In genomic region chr3:129698882-129699281, GRCm38 (mm10) we compare ENCODE assay signal across 18 mouse cellular contexts. TPM values are rescaled to one million over a fixed set of nuclear protein-coding genes. Genes with fewer than 3 reads are reported as not detected.
DNase-seq lines count a peak whose midpoint lies in the region; ATAC-seq and TF ChIP-seq lines count a peak whose summit lies in the region.
"Had no signal": no experiment of that assay in that cellular context is flagged by ENCODE, and none has a peak within 500 bp of the region (broad histone marks: within the 10 kb centered on the region; RNA-seq: fewer than 3 reads in every experiment).

No protein-coding gene starts in this region.

- no peaks in the 10 kb centered on the region for H3K36me3 ChIP-seq in kidney, embryonic 14.5 days (ENCODE audit: control insufficient read depth, insufficient read depth, low read length)
- peaks cover 5% of the 10 kb centered on the region; the same call in 1 of the 2 replicates for H3K36me3 ChIP-seq in kidney, adult 2 months (ENCODE audit: control insufficient read depth, insufficient read depth, low read length)
- H3K36me3 ChIP-seq in embryonic facial prominence, embryonic 14.5 days (ENCODE audit: control insufficient read depth, insufficient read depth, low read length): no peaks in the 10 kb centered on the region
- H3K36me3 ChIP-seq: forebrain, embryonic 15.5 days had no signal

- no peak for TF ChIP-seq POLR2A in kidney, adult 2 months (IDR thresholded peaks at IDR 0.05; ENCODE audit: low read depth, low read length)

- no peak overlapping the region for H3K4me3 ChIP-seq in kidney, embryonic 14.5 days (ENCODE audit: low read length)
- no peak overlapping the region for H3K4me3 ChIP-seq in kidney, adult 2 months (ENCODE audit: insufficient read depth, low read depth, low read length)
- no peak overlapping the region for H3K4me3 ChIP-seq in embryonic facial prominence, embryonic 14.5 days (ENCODE audit: low read depth, low read length)
- H3K4me3 ChIP-seq: forebrain, embryonic 15.5 days; heart, adult 2 months; hindbrain, embryonic 10.5 days had no signal

- no peak overlapping the region; the same call in 1 of the 2 replicates for H3K27ac ChIP-seq in kidney, embryonic 14.5 days (ENCODE audit: low read depth, low read length)
- H3K27ac ChIP-seq in kidney, adult 2 months (ENCODE audit: insufficient read depth, low read depth, low read length): no peak overlapping the region
- H3K27ac ChIP-seq in embryonic facial prominence, embryonic 14.5 days (replicated peaks; ENCODE audit: low read depth, low read length): no peak overlapping the region
- H3K27ac ChIP-seq: forebrain, embryonic 15.5 days; heart, adult 2 months; hindbrain, embryonic 10.5 days; hindbrain, embryonic 14.5 days had no signal

- no peaks in the 10 kb centered on the region for H3K4me1 ChIP-seq in kidney, embryonic 14.5 days (ENCODE audit: control insufficient read depth, insufficient read depth, low read length)
- H3K4me1 ChIP-seq in kidney, adult 2 months (ENCODE audit: control insufficient read depth, insufficient read depth, low read length): no peaks in the 10 kb centered on the region
- H3K4me1 ChIP-seq in embryonic facial prominence, embryonic 14.5 days (ENCODE audit: control insufficient read depth, insufficient read depth, low read length): no peaks in the 10 kb centered on the region
- H3K4me1 ChIP-seq: forebrain, embryonic 15.5 days had no signal

- peak; percentile 67; the same call in 1 of the 2 replicates for ATAC-seq in kidney, embryonic 14.5 days (ENCODE audit: low FRiP score, low TSS enrichment)
- ATAC-seq in embryonic facial prominence, embryonic 14.5 days (ENCODE audit: low read depth): peak; percentile 18; the same call in 1 of the 2 replicates
- ATAC-seq: forebrain, embryonic 15.5 days had no signal

- DNase-seq in kidney, adult 2 months: no peak
- peak; percentile 41 to 66 for DNase-seq in kidney, postnatal 4 days
- no peak for DNase-seq in kidney, postnatal 14 days
- DNase-seq in embryonic facial prominence, embryonic 14.5 days (ENCODE audit: low spot score): peak; percentile 74
- DNase-seq in urinary bladder, postnatal 10 days (ENCODE audit: low spot score): no peak
- DNase-seq: adrenal gland, adult 2 months; adrenal gland, postnatal 25 days; cerebellum, adult 18-20 months; cerebellum, adult 9-11 months; cerebellum, postnatal 36 days; gastrocnemius, postnatal 10 days; heart, adult 2 months had no signal

- TF ChIP-seq CTCF in kidney, adult 2 months (conservative IDR thresholded peaks at IDR 0.05; ENCODE audit: insufficient read depth, insufficient read length, low read depth, low read length): no peak

- no peak overlapping the region for H3K9ac ChIP-seq in kidney, embryonic 14.5 days (ENCODE audit: low read depth, low read length)
- no peak overlapping the region for H3K9ac ChIP-seq in embryonic facial prominence, embryonic 14.5 days (ENCODE audit: low read depth, low read length)
- H3K9ac ChIP-seq: forebrain, embryonic 15.5 days; hindbrain, embryonic 14.5 days had no signal

- H3K4me2 ChIP-seq in kidney, embryonic 14.5 days (replicated peaks; ENCODE audit: low read depth, low read length): peak overlapping the region; percentile 5; the same call in 1 of the 2 replicates
- no peak overlapping the region for H3K4me2 ChIP-seq in embryonic facial prominence, embryonic 14.5 days (ENCODE audit: low read depth, low read length)
- H3K4me2 ChIP-seq: forebrain, embryonic 15.5 days; heart, embryonic 11.5 days; hindbrain, embryonic 14.5 days had no signal

- 49% methylated on average over 8 of the region's 8 CpGs for WGBS in kidney, embryonic 14.5 days
- 60% methylated on average over 8 of the region's 8 CpGs for WGBS in kidney, adult 2 months
- WGBS in embryonic facial prominence, embryonic 14.5 days: 68% methylated on average over 8 of the region's 8 CpGs

- H3K27me3 ChIP-seq in kidney, embryonic 14.5 days (ENCODE audit: control insufficient read depth, insufficient read depth, low read length): no peaks in the 10 kb centered on the region
- H3K27me3 ChIP-seq in kidney, adult 2 months (replicated peaks; ENCODE audit: control insufficient read depth, insufficient read depth, low read length): no peaks in the 10 kb centered on the region
- H3K27me3 ChIP-seq in embryonic facial prominence, embryonic 14.5 days (replicated peaks; ENCODE audit: control insufficient read depth, insufficient read depth, low read length): no peaks in the 10 kb centered on the region
- H3K27me3 ChIP-seq: CH12.LX; forebrain, embryonic 15.5 days had no signal

- no peaks in the 10 kb centered on the region for H3K9me3 ChIP-seq in kidney, embryonic 14.5 days (ENCODE audit: control insufficient read depth, low read length)
- no peaks in the 10 kb centered on the region for H3K9me3 ChIP-seq in embryonic facial prominence, embryonic 14.5 days (ENCODE audit: control insufficient read depth, low read length)
- H3K9me3 ChIP-seq: forebrain, embryonic 15.5 days; hindbrain, embryonic 10.5 days had no signal

RNA-seq across cellular contexts. Expression of gene Egf, which starts 56.2 kb away (rescaled TPM):
- 1.6 and 1.8 TPM in 2 replicates for polyA plus RNA-seq in kidney, embryonic 14.5 days (2014; fragmentation: Nextera tagmentation; extraction: Ambion mirVana)
- 917 and 1,191 TPM in 2 replicates for polyA plus RNA-seq in kidney, adult 2 months (2012; rRNA removed)
- 1.9 and 2.2 TPM in 2 replicates for polyA plus RNA-seq in embryonic facial prominence, embryonic 14.5 days (2014; fragmentation: Nextera tagmentation; extraction: Ambion mirVana)

Comparison
In these comparisons a context has a peak if more than half of its experiments do, and no peak if none do; other contexts are left out.
1. DNase-seq: peak in kidney, postnatal 4 days (2 of 2) and embryonic facial prominence, embryonic 14.5 days (single experiment); none in kidney, adult 2 months (single experiment), kidney, postnatal 14 days (single experiment) and urinary bladder, postnatal 10 days (single experiment).
2. RNA of gene Egf, which starts 56.2 kb away (polyA plus RNA-seq): 917 to 1,191 TPM in kidney, adult 2 months; 1.9 to 2.2 TPM in embryonic facial prominence, embryonic 14.5 days and 1.6 to 1.8 TPM in kidney, embryonic 14.5 days; every median in the first group is over 100 times any median in the second.